Comparison of ENCODE assay signal across 8 mouse cellular contexts in the genomic region with DNA sequence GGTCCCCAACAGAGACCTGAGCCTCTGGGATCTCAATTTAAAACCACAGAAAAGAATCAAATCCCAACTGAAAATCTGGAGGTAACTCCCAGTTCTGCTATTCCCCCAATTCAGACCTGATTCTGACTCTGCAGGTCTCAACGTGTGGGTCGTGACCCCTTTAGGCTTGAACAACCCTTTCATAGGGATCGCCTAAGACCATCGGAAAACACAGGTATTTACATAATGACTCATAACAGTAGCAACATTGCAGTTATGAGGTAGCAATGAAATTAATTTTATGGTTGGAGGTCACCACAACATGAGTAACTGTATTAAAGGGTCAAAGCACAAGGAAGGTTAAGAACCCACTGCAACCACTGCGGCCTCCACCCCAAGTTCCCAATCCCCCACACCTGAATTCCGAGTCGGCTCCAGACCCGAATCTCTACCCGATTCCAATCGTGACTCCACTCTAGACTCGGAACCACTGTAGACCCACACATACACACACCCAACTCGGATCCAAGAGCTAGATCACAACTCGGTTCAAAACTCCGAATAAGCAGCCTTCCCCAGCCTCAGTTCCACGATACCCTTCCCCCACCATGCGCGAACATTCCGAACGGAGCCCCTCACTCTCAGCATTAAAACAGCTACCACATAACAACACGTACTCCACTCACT.
DNase-seq lines count a peak whose midpoint lies in the region; ATAC-seq and TF ChIP-seq lines count a peak whose summit lies in the region.

No protein-coding gene starts in this region.

- 56% methylated on average over 20 of the region's 20 CpGs for WGBS in spleen, adult 2 months
- WGBS in intestine, postnatal 0 days, result 51% methylated on average over 20 of the region's 20 CpGs
- 42% methylated on average over 20 of the region's 20 CpGs for WGBS in neural tube, embryonic 15.5 days

- peak overlapping the region; percentile 63 for H3K4me2 ChIP-seq in intestine, postnatal 0 days (replicated peaks; ENCODE audit: low read depth)
- H3K4me2 ChIP-seq in neural tube, embryonic 15.5 days, result peak overlapping the region; percentile 59

- no peak for TF ChIP-seq CTCF in spleen, adult 2 months (IDR thresholded peaks at IDR 0.05; ENCODE audit: extremely low read depth, insufficient read depth, insufficient read length, insufficient replicate concordance)
- no peak for TF ChIP-seq CTCF in intestine, postnatal 0 days (IDR thresholded peaks at IDR 0.05; ENCODE audit: low read depth)

- H3K4me3 ChIP-seq in spleen, adult 2 months (ENCODE audit: extremely low read depth, insufficient read depth, insufficient read length), result peak overlapping the region; percentile 66
- H3K4me3 ChIP-seq in intestine, postnatal 0 days (ENCODE audit: low read depth, low read length), result peak overlapping the region; percentile 55
- peak overlapping the region; percentile 45 for H3K4me3 ChIP-seq in neural tube, embryonic 15.5 days (replicated peaks)

- ATAC-seq in intestine, postnatal 0 days, result no peak
- no peak for ATAC-seq in neural tube, embryonic 15.5 days (ENCODE audit: low FRiP score)

- H3K9ac ChIP-seq in intestine, postnatal 0 days (ENCODE audit: low read depth, low read length), result peak overlapping the region; percentile 55
- peak overlapping the region; percentile 47 for H3K9ac ChIP-seq in neural tube, embryonic 15.5 days (replicated peaks)

- H3K4me1 ChIP-seq in spleen, adult 2 months (ENCODE audit: control insufficient read depth, insufficient read depth, insufficient read length), result no peaks in the 10 kb centered on the region
- H3K4me1 ChIP-seq in intestine, postnatal 0 days (replicated peaks; ENCODE audit: control insufficient read depth, insufficient read depth, low read length), result peaks cover 25% of the 10 kb centered on the region
- peaks cover 25% of the 10 kb centered on the region for H3K4me1 ChIP-seq in neural tube, embryonic 15.5 days

- no peaks in the 10 kb centered on the region for H3K27me3 ChIP-seq in spleen, adult 2 months (ENCODE audit: control insufficient read depth, insufficient read depth, low read length)
- H3K27me3 ChIP-seq in intestine, postnatal 0 days (replicated peaks; ENCODE audit: control insufficient read depth, insufficient read depth, low read length), result no peaks in the 10 kb centered on the region
- H3K27me3 ChIP-seq in neural tube, embryonic 15.5 days (replicated peaks), result no peaks in the 10 kb centered on the region

- no peak for TF ChIP-seq POLR2A in spleen, adult 2 months (IDR thresholded peaks at IDR 0.05; ENCODE audit: low read depth, low read length)

- H3K9me3 ChIP-seq in intestine, postnatal 0 days (ENCODE audit: control insufficient read depth), result no peaks in the 10 kb centered on the region
- no peaks in the 10 kb centered on the region; the same call in 1 of the 2 replicates for H3K9me3 ChIP-seq in neural tube, embryonic 15.5 days (replicated peaks)

- no peaks in the 10 kb centered on the region for H3K36me3 ChIP-seq in spleen, adult 2 months (ENCODE audit: control insufficient read depth, insufficient read depth, low read length)
- no peaks in the 10 kb centered on the region for H3K36me3 ChIP-seq in intestine, postnatal 0 days (ENCODE audit: control insufficient read depth, insufficient read depth)
- H3K36me3 ChIP-seq in neural tube, embryonic 15.5 days, result no peaks in the 10 kb centered on the region

- DNase-seq in cerebellum, adult 11-12 months, result peak; percentile 7
- no peak for DNase-seq in cerebellum, postnatal 25 days
- DNase-seq in spleen, adult 2 months (ENCODE audit: low read depth in 1 of 2, low spot score in 2 of 2), result no peak
- DNase-seq in spleen, adult 12 weeks (ENCODE audit: low spot score), result no peak
- no peak for DNase-seq in frontal cortex, postnatal 36 days (ENCODE audit: low spot score in 2 of 2)
- no peak for DNase-seq in spleen, postnatal 14 days (ENCODE audit: low spot score in 2 of 2)

- H3K27ac ChIP-seq in spleen, adult 2 months (ENCODE audit: insufficient read depth, low read length), result no peak overlapping the region
- H3K27ac ChIP-seq in intestine, postnatal 0 days (ENCODE audit: low read depth, low read length), result peak overlapping the region; percentile 75
- peak overlapping the region; percentile 80 for H3K27ac ChIP-seq in neural tube, embryonic 15.5 days (replicated peaks)
